Mouse (Mus musculus): ENCODE results near the gene Eng.

The Eng gene

DNA sequence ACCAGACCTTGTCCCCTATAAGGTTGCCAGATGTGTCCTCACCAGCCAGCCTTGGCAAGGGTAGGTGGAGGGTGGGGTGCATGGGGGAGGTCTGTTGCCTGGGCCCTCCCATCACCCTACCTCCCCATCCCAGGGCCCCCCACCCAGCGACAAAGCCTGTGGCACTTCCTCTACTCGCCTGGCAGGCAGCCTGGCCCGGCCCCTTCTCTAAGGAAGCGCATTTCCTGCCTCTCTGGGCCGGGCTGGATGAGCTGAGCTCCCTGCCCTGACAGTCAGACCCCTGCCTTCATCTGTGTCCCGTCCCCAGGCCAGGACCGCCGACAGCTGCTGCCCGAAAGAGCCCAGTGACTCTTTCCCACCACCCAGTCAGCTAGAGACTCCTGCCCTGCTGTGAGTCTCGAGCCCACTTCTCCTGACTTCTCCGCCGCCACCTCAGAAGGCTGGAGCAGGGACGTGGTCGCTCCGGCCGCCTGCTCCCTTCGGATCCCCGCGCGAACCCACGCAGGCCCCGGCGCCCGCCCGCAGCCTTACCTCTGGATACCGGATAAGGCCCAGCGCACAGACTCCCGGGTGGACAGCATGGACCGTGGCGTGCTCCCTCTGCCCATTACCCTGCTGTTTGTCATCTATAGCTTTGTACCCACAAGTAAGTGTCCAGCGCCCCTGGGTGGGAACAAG is at the start of gene Eng:
Gene Eng, plus strand, starts transcription at position 217 of the 678 bp plus-strand sequence.
- DNase-seq (ENCODE audit: low read depth in 2 of 2, low spot score in 2 of 2), result peak; percentile 19 to 20

DNA sequence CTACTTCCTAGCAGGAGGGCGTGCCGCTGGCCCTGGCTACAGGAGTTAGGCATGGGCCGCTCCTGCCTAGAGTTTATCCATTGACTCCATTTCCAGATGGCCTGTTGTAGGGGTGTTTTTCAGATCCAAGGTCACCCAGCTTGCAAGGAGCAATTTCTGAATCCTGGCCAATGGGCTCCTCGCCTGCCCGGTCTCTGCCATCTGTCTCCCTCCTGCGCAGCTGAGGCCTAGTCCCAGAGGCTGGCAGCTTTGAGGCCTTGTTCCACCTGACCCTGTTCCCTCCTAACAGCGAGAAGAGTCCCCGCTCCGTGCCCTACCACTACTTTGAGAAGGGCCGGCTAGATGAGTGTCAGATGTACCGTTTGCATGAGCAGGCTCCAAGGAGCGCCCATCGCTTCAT is 49.7 kb upstream of the Eng start:
- DNase-seq (ENCODE audit: low read depth in 2 of 2, low spot score in 2 of 2), result no peak

DNA sequence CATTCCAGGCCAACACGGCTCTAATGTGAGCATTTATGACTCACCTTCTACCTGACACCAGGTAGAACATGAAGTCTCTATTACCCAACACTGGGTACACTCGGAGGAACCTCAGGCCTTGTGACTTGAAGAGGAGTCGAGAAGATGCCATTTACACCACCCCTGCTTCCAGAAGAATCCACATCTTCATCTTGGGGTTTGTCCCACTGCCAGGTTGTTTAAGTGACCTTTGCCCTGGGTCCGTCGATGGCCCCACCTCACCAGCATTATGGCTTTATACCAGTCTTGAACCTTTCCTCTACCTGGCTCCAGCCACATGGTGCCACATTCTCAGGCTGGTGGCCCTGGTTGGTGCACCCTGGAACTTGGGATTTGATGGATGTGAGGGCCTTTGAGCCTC is 49.1 kb upstream of the Eng start:
- DNase-seq (ENCODE audit: low read depth in 2 of 2, low spot score in 2 of 2), result no peak

DNA sequence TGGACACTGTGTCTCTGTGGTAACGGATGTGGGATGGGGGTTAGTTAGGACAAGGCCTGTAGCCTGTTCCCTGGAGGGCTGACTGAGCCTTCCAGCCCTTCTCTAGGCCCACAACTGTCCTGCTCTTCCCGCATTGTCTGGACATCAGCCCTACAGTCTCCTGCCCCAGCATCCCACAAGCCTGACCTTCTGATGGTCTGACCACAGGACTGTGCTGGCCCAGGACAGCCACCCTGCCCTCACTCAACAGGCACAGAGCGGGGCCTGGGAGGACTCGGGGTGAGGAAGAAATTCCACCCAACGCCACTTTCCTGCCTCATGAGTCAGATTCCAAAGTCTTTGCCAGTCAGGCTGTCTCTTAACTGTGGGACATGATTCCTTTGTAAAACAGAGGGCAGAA is 48.7 kb upstream of the Eng start:
- DNase-seq (ENCODE audit: low read depth in 2 of 2, low spot score in 2 of 2), result no peak

DNA sequence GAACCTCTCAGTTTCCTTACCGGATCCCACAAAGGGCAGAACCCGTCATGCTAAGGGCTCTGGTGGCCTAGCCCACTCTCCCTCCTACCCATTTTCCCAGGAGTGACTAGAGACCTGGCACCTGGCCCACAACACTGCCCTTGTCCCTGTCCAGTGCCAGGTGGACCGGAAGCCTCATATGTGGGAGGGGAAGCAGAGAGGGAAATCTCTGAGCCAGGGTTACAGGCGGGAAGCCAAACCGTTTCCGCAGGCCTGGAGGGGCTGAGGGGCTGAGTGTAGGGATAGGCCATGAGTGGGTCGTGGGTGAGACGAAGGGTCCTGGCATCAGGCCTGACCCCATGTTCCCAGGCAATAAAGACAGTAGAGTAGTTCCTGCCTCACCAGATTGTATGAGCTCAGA is 47.9 kb upstream of the Eng start:
- no peak for DNase-seq (ENCODE audit: low read depth in 2 of 2, low spot score in 2 of 2)

DNA sequence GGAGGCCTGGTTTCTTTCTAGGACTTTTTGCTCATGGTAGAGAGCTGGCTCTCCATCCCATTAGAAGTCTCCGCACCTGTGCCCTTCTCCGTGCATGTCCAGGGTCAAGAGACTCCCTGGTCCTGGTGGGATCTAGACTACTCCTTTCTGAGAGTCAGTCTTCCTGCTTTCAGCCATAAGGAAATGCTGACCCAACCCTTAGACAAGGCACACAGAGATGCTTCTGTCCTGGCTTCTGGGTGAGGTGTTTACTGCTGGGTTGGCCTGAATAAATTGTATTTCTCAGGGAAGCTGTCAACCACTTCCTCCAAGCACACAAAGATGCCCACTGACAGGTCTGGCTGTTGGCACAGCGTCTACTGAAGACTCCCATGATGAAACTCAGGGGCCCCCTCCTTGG is 47.0 kb upstream of the Eng start, which contains the start of gene St6galnac6:
Gene St6galnac6, plus strand, starts transcription at position 301 of the 400 bp plus-strand sequence.
- DNase-seq (ENCODE audit: low read depth in 2 of 2, low spot score in 2 of 2), result no peak

GRCm38 (mm10) chr2:32601417-32602065 is 44.9 kb upstream of the Eng start:
- peak in 1 of 2 experiments; percentile 9 for DNase-seq (ENCODE audit: low read depth in 2 of 2, low spot score in 2 of 2)

DNA sequence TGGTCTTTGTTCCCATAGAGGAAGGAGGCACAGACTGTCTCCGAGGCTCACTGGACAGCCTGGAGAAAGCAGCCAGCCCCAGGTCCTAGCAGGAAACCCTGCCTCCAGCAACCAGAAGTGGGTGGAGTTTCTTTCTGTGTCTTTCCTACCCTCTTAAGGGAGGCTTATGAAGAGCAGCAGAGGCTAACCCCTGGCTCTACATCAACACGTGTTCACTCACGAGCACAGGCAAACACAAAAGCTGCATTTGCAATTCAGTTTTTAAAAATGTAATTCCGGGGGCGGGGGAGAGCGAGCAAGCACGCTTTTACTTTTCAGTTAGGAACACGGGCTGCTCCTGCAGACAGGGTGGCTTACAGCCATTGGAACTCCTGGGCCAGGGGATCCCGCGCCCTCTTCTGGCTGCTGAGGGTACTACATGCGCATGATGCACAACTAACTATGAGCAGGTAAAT is 43.8 kb upstream of the Eng start:
- DNase-seq (ENCODE audit: low read depth in 2 of 2, low spot score in 2 of 2), result peak; percentile 85 to 91

DNA sequence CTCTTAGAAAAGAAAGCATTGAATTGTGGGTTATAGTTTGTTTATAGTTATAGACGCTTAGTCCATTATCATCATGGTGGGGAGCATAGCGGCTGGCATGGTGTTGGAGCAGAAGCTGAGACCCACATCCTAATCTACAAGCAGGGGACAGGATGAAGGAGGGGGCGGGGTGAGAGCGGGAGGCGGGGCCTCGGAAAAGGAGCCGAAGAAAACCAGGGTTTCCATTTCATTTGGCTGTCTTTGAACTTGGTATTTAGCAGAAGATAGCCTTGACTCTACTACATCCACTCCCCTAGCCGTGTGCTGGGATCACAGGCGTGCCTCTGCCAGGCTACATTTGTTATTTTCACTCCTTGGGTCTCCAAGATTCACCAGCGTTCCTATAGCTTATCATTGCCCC is 41.8 kb upstream of the Eng start:
- no peak for DNase-seq (ENCODE audit: low read depth in 2 of 2, low spot score in 2 of 2)

DNA sequence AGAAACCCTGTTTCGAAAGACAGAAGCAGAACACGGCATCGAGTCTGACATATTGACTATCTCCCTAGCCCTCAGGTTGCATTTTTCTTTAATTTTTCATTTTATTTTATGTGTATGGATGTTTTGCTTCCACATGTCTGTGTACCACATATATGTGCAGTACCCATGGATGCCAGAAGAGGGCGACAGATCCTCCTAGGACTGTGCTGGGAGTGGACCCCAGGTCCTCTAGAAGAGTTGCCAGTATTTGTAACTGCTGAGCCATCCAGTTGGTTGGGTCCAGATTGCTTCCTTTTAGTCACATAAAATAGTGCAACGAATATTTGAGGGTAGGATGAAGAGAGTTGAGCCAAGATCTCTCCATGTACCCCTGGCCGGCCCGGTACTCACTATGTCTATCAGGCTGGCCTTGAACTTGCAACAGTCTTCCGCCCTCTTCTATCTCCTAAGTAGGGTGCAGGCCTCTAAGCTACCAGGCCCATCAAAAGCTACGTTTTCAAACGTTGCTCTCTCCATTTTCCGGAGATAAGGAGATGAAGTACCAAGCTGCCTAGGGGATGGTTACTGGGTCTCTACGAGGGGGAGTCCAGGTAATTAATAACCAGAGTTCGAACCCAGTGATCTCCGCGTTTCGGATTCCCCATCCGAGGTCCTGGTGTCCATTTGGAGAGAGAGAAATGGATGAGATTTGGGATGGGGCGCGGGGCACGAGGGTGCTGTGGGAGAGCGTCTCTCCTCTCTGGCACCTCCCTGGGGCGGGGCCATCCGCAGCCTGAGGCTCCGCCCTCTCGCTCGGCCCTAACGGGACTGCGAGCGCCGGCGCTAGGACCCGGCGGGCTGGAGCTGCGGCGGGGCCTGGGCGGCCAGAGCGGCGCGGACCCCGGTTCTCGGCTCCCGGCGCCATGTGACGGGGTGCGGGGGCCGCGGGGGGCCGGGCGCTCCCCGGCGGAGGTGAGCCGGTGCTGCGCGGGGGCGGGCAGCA is 39.9 kb upstream of the Eng start:
- DNase-seq (ENCODE audit: low read depth in 2 of 2, low spot score in 2 of 2), result peak in 1 of 2 experiments; percentile 38

GRCm38 (mm10) chr2:32607262-32607947 is 39.0 kb upstream of the Eng start:
- DNase-seq (ENCODE audit: low read depth in 2 of 2, low spot score in 2 of 2), result peak in 1 of 2 experiments; percentile 12

DNA sequence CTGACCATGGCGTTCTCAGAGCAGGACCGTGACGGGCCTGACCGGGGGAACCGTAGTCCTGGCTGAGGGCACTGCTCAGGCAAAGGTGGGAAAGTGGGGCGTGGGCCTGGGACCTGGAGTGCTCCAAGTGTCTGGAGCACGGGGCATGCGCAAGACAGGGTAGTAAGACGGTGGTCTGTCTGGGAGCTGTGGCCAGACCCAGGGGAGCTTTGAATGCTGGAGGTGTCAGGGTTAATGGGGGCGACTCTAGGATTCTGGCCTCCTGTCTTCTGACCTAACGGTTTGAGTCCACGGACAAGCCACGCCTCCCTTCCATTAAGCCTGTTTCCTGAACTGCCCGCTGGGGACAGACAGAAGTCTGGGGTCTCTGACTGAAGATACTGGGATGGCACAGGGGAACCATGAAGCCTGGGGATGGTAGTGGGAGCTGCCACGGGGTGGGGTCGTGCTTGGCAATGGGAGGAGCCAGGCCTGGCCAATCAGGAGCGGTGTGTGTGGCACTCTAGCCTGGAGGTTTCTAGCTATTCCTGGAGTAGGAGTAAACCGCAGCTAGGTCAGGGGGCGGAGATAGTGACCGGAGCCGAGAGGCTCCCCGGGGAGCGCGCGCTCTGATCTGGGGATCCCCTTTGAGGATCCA is 38.1 kb upstream of the Eng start:
- no peak for DNase-seq (ENCODE audit: low read depth in 2 of 2, low spot score in 2 of 2)

- DNase-seq (ENCODE audit: low read depth in 2 of 2, low spot score in 2 of 2), result no peak
Observed at GRCm38 (mm10) chr2:32608778-32609435, 37.5 kb upstream of the Eng start.

DNA sequence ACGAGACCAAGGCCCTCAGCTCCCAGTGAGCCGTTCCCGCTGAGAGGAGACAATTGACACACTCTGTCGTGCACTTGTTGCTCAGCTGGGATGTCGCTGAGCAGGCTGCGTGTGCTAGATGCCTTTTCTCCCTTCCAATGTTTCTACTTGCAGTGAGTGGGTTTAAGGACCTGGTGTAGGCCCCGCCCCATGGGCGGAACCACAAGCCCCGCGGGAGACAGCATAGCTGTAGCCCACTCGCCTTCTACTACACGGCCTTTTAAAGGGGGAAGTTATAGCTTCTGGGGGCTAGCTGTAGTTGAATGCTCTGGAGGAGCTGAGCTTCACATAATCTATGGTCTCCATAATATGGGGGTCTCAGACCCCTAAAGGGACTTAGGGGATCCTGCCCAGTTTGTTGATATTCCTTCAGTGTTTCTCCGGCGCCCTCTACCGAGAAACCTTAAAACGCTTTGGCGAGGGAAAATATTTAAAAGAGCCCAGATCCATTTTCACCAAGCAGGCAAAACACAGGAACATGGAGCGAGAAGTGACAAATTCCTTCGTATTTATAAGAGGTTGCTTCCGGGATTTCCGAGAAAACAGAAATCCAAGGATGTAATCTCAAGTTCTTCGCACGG is 35.7 kb upstream of the Eng start:
- DNase-seq (ENCODE audit: low read depth in 2 of 2, low spot score in 2 of 2), result peak in 1 of 2 experiments; percentile 4

DNA sequence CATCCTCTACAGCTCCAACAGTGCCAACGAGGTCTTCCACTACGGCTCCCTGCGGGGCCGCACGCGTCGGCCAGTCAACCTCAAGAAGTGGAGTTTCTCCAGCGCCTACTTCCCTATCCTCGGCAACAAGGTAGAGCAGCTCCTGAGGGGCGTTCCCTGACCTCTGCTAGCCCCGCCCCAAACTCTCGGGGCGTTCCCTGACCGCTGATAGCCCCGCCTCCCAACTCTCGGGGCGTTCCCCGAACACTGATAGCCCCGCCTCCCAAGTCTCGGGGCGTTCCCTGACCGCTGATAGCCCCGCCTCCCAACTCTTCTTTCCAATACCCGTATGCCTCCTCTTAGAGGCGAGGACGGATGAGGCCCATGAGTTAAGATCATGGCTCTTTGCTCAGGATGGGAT is 34.1 kb upstream of the Eng start:
- DNase-seq (ENCODE audit: low read depth in 2 of 2, low spot score in 2 of 2), result no peak

DNA sequence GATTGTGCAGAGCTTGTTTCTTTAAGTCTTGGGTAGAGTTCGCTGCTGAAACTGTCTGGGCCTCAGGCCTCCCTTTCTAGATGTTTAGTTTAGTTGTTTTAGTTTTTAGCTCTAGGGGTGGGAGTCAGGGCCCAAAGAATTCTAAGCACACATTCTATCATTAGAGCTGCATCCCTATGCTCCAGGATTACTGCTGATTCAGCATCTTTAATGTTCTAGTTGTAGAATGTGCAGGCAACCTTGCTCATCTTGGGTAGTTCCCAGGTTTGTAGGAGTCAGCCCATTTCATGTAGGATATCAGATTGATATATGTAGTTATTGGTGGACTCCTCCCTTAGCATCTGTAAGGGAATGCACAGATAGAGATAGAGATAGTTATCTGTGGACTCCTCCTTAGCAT is 29.3 kb upstream of the Eng start:
- DNase-seq (ENCODE audit: low read depth in 2 of 2, low spot score in 2 of 2), result no peak

DNA sequence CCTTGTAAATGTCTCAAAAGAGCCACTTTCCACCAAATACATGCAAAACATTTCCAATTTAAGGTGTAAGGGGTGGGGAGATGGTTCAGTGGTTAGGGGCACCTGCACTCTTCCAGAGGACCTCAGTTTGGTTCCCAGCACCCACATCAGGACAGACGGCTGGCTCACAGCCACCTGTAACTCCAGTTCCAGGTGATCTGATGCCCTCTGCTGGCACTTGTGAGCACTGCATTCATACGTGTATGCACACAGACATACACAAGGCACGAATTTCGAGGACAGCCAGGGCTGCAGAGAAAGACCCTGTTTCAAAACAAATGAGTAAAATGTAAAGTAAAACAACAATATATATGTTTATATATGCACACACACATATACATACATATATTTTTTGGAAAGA is 28.8 kb upstream of the Eng start:
- no peak for DNase-seq (ENCODE audit: low read depth in 2 of 2, low spot score in 2 of 2)

DNA sequence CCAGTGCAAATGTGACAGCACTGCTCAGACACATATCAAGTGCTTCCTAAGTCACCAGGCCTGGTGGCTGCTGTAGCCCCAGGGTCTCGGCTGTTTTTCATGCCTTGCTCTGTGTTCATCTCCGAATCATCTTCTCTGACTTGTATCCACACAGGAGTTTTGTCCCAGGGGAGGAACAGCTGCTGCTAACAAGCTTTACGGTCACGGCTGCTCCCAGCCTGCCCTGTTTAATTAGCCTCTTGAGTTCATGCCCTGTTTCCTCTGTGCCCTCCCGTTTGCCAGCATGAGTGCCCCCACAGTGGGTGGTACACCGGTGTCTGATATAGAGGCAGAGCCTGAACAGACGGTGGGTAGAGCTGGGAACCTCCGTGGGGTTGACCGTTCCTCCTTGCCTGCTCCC is 28.3 kb upstream of the Eng start:
- no peak for DNase-seq (ENCODE audit: low read depth in 2 of 2, low spot score in 2 of 2)

DNA sequence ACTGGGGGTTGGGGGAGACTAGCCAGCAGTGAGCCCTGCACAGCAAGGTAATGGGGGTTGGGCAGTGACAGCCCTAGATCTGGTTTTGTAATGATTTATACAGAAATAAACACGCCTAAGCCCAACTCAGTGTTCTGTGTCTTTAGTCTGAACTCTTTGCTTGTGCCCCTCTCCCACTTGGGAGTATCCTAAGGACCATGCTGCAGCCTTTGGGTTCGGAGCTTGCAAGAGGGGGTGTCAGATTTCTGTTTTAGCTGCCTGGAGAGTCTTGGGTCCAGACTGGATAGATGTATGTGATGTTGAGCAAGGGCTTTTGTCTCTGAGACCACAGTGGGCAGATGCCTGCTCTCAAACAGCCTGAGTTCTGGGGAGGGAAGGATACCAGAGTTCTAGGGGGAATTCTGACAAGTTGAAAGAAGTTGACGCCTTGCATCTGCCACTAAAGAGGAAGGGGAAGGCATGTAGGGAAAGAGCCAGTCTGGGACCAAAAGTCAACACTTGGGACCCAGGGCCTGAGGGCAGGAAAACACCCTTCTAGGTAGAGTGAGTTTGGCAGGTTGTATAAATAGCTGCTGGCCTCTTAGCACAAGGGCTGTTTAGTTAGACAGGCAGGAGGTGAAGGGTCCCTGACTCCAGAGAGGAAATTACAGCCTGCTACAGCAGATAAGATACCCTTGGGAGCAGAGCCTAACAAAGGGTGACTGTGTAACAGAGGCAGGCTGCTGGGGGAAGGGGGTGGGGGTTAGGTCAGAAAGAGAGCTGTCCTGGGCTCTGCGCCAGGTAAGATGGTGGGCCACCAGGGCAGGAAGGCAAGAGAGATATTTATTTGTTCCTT is 25.5 kb upstream of the Eng start:
- DNase-seq (ENCODE audit: low read depth in 2 of 2, low spot score in 2 of 2), result no peak
